Mouse (Mus musculus): ENCODE measurements around the gene Rab5b. TPM values are rescaled to one million over a fixed set of nuclear protein-coding genes. Genes with fewer than 3 reads are reported as not detected.
A peak's percentile ranks its signal among the peaks of the same experiment; 100 is the strongest.

Gene Rab5b
- total RNA-seq, 1 experiment from 2014 or later, result 36.4 TPM

GRCm38 (mm10) chr10:128703895-128704294 lies 7.8 kb upstream of the Rab5b start, which contains the start of gene Pmel:
TSS of gene Pmel (plus strand) at chr10:128704195.
- no peak for ATAC-seq (replicated peaks in 1 of 2; ENCODE audit: insufficient read depth in 1 of 2, low FRiP score in 2 of 2, low TSS enrichment in 1 of 2, low read depth in 1 of 2, poor library complexity in 2 of 2, severe bottlenecking in 2 of 2)

- no peak for ATAC-seq (replicated peaks in 1 of 2; ENCODE audit: insufficient read depth in 1 of 2, low FRiP score in 2 of 2, low TSS enrichment in 1 of 2, low read depth in 1 of 2, poor library complexity in 2 of 2, severe bottlenecking in 2 of 2)
Observed at GRCm38 (mm10) chr10:128702328-128703007, 6.4 kb upstream of the Rab5b start.

GRCm38 (mm10) chr10:128700712-128701111 lies 4.6 kb upstream of the Rab5b start:
- no peak for ATAC-seq (replicated peaks in 1 of 2; ENCODE audit: insufficient read depth in 1 of 2, low FRiP score in 2 of 2, low TSS enrichment in 1 of 2, low read depth in 1 of 2, poor library complexity in 2 of 2, severe bottlenecking in 2 of 2)

- no peak for ATAC-seq (replicated peaks in 1 of 2; ENCODE audit: insufficient read depth in 1 of 2, low FRiP score in 2 of 2, low TSS enrichment in 1 of 2, low read depth in 1 of 2, poor library complexity in 2 of 2, severe bottlenecking in 2 of 2)
Observed at GRCm38 (mm10) chr10:128699611-128700010, 3.5 kb upstream of the Rab5b start.

GRCm38 (mm10) chr10:128699006-128699405 lies 2.9 kb upstream of the Rab5b start:
- no peak for ATAC-seq (replicated peaks in 1 of 2; ENCODE audit: insufficient read depth in 1 of 2, low FRiP score in 2 of 2, low TSS enrichment in 1 of 2, low read depth in 1 of 2, poor library complexity in 2 of 2, severe bottlenecking in 2 of 2)

GRCm38 (mm10) chr10:128697072-128697725 lies 1.1 kb upstream of the Rab5b start:
- no peak for ATAC-seq (replicated peaks in 1 of 2; ENCODE audit: insufficient read depth in 1 of 2, low FRiP score in 2 of 2, low TSS enrichment in 1 of 2, low read depth in 1 of 2, poor library complexity in 2 of 2, severe bottlenecking in 2 of 2)

- peak; percentile 5 to 32 for ATAC-seq (replicated peaks in 1 of 2; ENCODE audit: insufficient read depth in 1 of 2, low FRiP score in 2 of 2, low TSS enrichment in 1 of 2, low read depth in 1 of 2, poor library complexity in 2 of 2, severe bottlenecking in 2 of 2)
Observed at GRCm38 (mm10) chr10:128695411-128695991, 563 bp downstream of the Rab5b start.

GRCm38 (mm10) chr10:128674469-128675008 lies 21.5 kb downstream of the Rab5b start:
- ATAC-seq (replicated peaks in 1 of 2; ENCODE audit: insufficient read depth in 1 of 2, low FRiP score in 2 of 2, low TSS enrichment in 1 of 2, low read depth in 1 of 2, poor library complexity in 2 of 2, severe bottlenecking in 2 of 2), result peak; percentile 46 to 55; a peak in 2 of 4 replicates

GRCm38 (mm10) chr10:128673763-128674468 lies 22.1 kb downstream of the Rab5b start, which contains the start of gene Suox:
TSS of gene Suox (minus strand) at chr10:128674073.
- peak; percentile 80 to 87 for ATAC-seq (replicated peaks in 1 of 2; ENCODE audit: insufficient read depth in 1 of 2, low FRiP score in 2 of 2, low TSS enrichment in 1 of 2, low read depth in 1 of 2, poor library complexity in 2 of 2, severe bottlenecking in 2 of 2)

GRCm38 (mm10) chr10:128671148-128671547 lies 24.9 kb downstream of the Rab5b start:
- no peak for ATAC-seq (replicated peaks in 1 of 2; ENCODE audit: insufficient read depth in 1 of 2, low FRiP score in 2 of 2, low TSS enrichment in 1 of 2, low read depth in 1 of 2, poor library complexity in 2 of 2, severe bottlenecking in 2 of 2)

GRCm38 (mm10) chr10:128668790-128669672 lies 27.0 kb downstream of the Rab5b start:
- no peak for ATAC-seq (replicated peaks in 1 of 2; ENCODE audit: insufficient read depth in 1 of 2, low FRiP score in 2 of 2, low TSS enrichment in 1 of 2, low read depth in 1 of 2, poor library complexity in 2 of 2, severe bottlenecking in 2 of 2)

GRCm38 (mm10) chr10:128665806-128666205 lies 30.3 kb downstream of the Rab5b start:
- ATAC-seq (replicated peaks in 1 of 2; ENCODE audit: insufficient read depth in 1 of 2, low FRiP score in 2 of 2, low TSS enrichment in 1 of 2, low read depth in 1 of 2, poor library complexity in 2 of 2, severe bottlenecking in 2 of 2), result no peak

- no peak for ATAC-seq (replicated peaks in 1 of 2; ENCODE audit: insufficient read depth in 1 of 2, low FRiP score in 2 of 2, low TSS enrichment in 1 of 2, low read depth in 1 of 2, poor library complexity in 2 of 2, severe bottlenecking in 2 of 2)
Observed at GRCm38 (mm10) chr10:128665307-128665706, 30.8 kb downstream of the Rab5b start.

GRCm38 (mm10) chr10:128664808-128665207 lies 31.3 kb downstream of the Rab5b start:
- no peak; a peak in 1 of 4 replicates for ATAC-seq (replicated peaks in 1 of 2; ENCODE audit: insufficient read depth in 1 of 2, low FRiP score in 2 of 2, low TSS enrichment in 1 of 2, low read depth in 1 of 2, poor library complexity in 2 of 2, severe bottlenecking in 2 of 2)

- no peak for ATAC-seq (replicated peaks in 1 of 2; ENCODE audit: insufficient read depth in 1 of 2, low FRiP score in 2 of 2, low TSS enrichment in 1 of 2, low read depth in 1 of 2, poor library complexity in 2 of 2, severe bottlenecking in 2 of 2)
Observed at GRCm38 (mm10) chr10:128663441-128664220, 32.4 kb downstream of the Rab5b start.

GRCm38 (mm10) chr10:128662465-128662864 lies 33.6 kb downstream of the Rab5b start:
- ATAC-seq (replicated peaks in 1 of 2; ENCODE audit: insufficient read depth in 1 of 2, low FRiP score in 2 of 2, low TSS enrichment in 1 of 2, low read depth in 1 of 2, poor library complexity in 2 of 2, severe bottlenecking in 2 of 2), result 0 out of 4 replicates have a peak, but pooled peaks of 1 of the 2 experiments have one; percentile 29

All from hematopoietic stem cell, adult 5-6 weeks (primary cell).